Mouse (Mus musculus): Measurements from ENCODE around the gene Ticrr. TPM values are rescaled to one million over a fixed set of nuclear protein-coding genes. Genes with fewer than 3 reads are reported as not detected.

The Ticrr gene
- total RNA-seq (2014; fragmentation: Nextera tagmentation) (69.3 and 74.3 TPM in 2 replicates), total RNA-seq (2017) (16.7 and 21.3 TPM in 2 replicates), polyA plus RNA-seq (2012) (13.1 and 13.6 TPM in 2 replicates)

DNA sequence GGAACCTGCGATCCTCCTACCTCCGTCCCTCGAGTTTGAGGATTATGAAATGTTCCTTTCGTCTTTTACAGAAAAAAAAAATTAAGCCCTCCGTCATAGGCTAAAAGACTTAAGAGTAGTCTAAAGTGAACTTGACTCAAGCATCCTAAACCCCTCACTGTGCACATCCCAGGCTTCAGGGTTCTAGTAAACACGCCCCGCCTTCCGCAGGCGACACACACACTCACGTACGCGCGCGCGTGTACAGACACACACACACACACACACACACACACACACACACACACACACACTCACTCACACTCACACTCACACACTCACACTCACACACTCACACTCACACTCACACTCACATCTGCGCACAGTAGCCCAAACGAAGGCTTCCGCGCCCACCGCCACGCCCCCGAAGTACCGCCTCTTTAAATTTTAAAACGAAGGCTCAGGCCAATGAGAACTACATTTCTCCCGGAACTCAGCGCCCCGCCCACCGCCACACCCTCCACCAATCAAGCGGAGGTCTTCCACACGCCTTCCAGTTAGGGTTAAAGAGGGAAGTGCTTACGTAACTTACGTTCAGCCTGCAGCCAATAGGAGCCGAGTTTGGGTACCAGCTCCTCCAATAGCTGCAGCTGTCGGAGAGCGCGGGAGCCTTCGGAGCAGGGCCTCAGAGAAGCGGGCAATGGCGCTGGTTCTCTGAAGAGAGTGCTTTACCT is at the start of gene Ticrr:
Gene Ticrr, plus strand, starts transcription at position 619 of the 713 bp plus-strand sequence.
- H3K9me3 ChIP-seq (replicated peaks), result no peaks in the 10 kb centered on the region
- DNase-seq (ENCODE audit: low spot score) (peak; percentile 99), ATAC-seq (ENCODE audit: extremely low read depth, insufficient number of reproducible peaks, low FRiP score, poor library complexity, severe bottlenecking) (peak; percentile 100)
- H3K4me3 ChIP-seq (ENCODE audit: low read depth, low read length), result peak within 1 kb of the TSS; percentile 98
- H3K4me1 ChIP-seq (ENCODE audit: insufficient read depth, low read depth, low read length), result peaks cover 37% of the 10 kb centered on the region
- peaks cover 7% of the 10 kb centered on the region; the same call in 1 of the 2 replicates for H3K27me3 ChIP-seq (ENCODE audit: insufficient read depth, low read length)
- no peak for TF ChIP-seq TAL1 (conservative IDR thresholded peaks at IDR 0.05; ENCODE audit: low read depth, low read length)
- no peak for TF ChIP-seq POLR2AphosphoS5 (IDR thresholded peaks at IDR 0.05; ENCODE audit: insufficient replicate concordance, low read depth, low read length)
- TF ChIP-seq GATA1 (IDR thresholded peaks at IDR 0.05; ENCODE audit: borderline replicate concordance, low read length), result no peak
- no peak for TF ChIP-seq GATA2 (IDR thresholded peaks at IDR 0.05; ENCODE audit: borderline replicate concordance, low read depth, low read length)
- TF ChIP-seq CTCF (IDR thresholded peaks at IDR 0.05; ENCODE audit: low read depth, low read length), result no peak
- peaks cover 24% of the 10 kb centered on the region for H3K36me3 ChIP-seq (replicated peaks)

- TF ChIP-seq GATA2 (IDR thresholded peaks at IDR 0.05; ENCODE audit: borderline replicate concordance, low read depth, low read length) (no peak), POLR2AphosphoS5 (IDR thresholded peaks at IDR 0.05; ENCODE audit: insufficient replicate concordance, low read depth, low read length) (no peak), CTCF (IDR thresholded peaks at IDR 0.05; ENCODE audit: low read depth, low read length) (no peak), GATA1 (IDR thresholded peaks at IDR 0.05; ENCODE audit: borderline replicate concordance, low read length) (no peak), TAL1 (conservative IDR thresholded peaks at IDR 0.05; ENCODE audit: low read depth, low read length) (no peak)
- no peaks in the 10 kb centered on the region for H3K9me3 ChIP-seq (replicated peaks)
Observed at GRCm38 (mm10) chr7:79611901-79612300, 48.1 kb upstream of the Ticrr start.

GRCm38 (mm10) chr7:79612783-79613182 is 47.2 kb upstream of the Ticrr start:
- Histone ChIP-seq H3K4me3 (ENCODE audit: low read depth, low read length) (no peak overlapping the region), H3K27me3 (ENCODE audit: insufficient read depth, low read length) (peaks cover 22% of the 10 kb centered on the region), H3K9me3 (replicated peaks) (no peaks in the 10 kb centered on the region), H3K36me3 (replicated peaks) (no peaks in the 10 kb centered on the region), H3K4me1 (ENCODE audit: insufficient read depth, low read depth, low read length) (no peaks in the 10 kb centered on the region)
- peak; percentile 53 for DNase-seq (ENCODE audit: low spot score)
- no peak for ATAC-seq (ENCODE audit: extremely low read depth, insufficient number of reproducible peaks, low FRiP score, poor library complexity, severe bottlenecking)
- no peak for TF ChIP-seq POLR2AphosphoS5 (IDR thresholded peaks at IDR 0.05; ENCODE audit: insufficient replicate concordance, low read depth, low read length)
- TF ChIP-seq GATA1 (IDR thresholded peaks at IDR 0.05; ENCODE audit: borderline replicate concordance, low read length), result no peak
- TF ChIP-seq GATA2 (IDR thresholded peaks at IDR 0.05; ENCODE audit: borderline replicate concordance, low read depth, low read length), result no peak
- TF ChIP-seq CTCF (IDR thresholded peaks at IDR 0.05; ENCODE audit: low read depth, low read length), result peak; percentile 59
- no peak for TF ChIP-seq TAL1 (conservative IDR thresholded peaks at IDR 0.05; ENCODE audit: low read depth, low read length)

More at GRCm38 (mm10) chr7:79611901-79612300, 48.1 kb upstream of the Ticrr start:
- no peak for DNase-seq (ENCODE audit: low spot score)
- Histone ChIP-seq H3K4me3 (ENCODE audit: low read depth, low read length) (no peak overlapping the region), H3K4me1 (ENCODE audit: insufficient read depth, low read depth, low read length) (no peaks in the 10 kb centered on the region; the same call in 1 of the 2 replicates), H3K27me3 (ENCODE audit: insufficient read depth, low read length) (peaks cover 18% of the 10 kb centered on the region), H3K36me3 (replicated peaks) (no peaks in the 10 kb centered on the region)
- no peak for ATAC-seq (ENCODE audit: extremely low read depth, insufficient number of reproducible peaks, low FRiP score, poor library complexity, severe bottlenecking)

GRCm38 (mm10) chr7:79613314-79613713 is 46.7 kb upstream of the Ticrr start:
- no peak for ATAC-seq (ENCODE audit: extremely low read depth, insufficient number of reproducible peaks, low FRiP score, poor library complexity, severe bottlenecking)
- Histone ChIP-seq H3K36me3 (replicated peaks) (no peaks in the 10 kb centered on the region), H3K27me3 (ENCODE audit: insufficient read depth, low read length) (peaks cover 22% of the 10 kb centered on the region), H3K4me1 (ENCODE audit: insufficient read depth, low read depth, low read length) (no peaks in the 10 kb centered on the region), H3K4me3 (ENCODE audit: low read depth, low read length) (no peak overlapping the region), H3K9me3 (replicated peaks) (no peaks in the 10 kb centered on the region)
- TF ChIP-seq CTCF (IDR thresholded peaks at IDR 0.05; ENCODE audit: low read depth, low read length), result no peak
- no peak for TF ChIP-seq GATA1 (IDR thresholded peaks at IDR 0.05; ENCODE audit: borderline replicate concordance, low read length)
- no peak for TF ChIP-seq GATA2 (IDR thresholded peaks at IDR 0.05; ENCODE audit: borderline replicate concordance, low read depth, low read length)
- no peak for TF ChIP-seq POLR2AphosphoS5 (IDR thresholded peaks at IDR 0.05; ENCODE audit: insufficient replicate concordance, low read depth, low read length)
- no peak for TF ChIP-seq TAL1 (conservative IDR thresholded peaks at IDR 0.05; ENCODE audit: low read depth, low read length)
- DNase-seq (ENCODE audit: low spot score), result no peak

GRCm38 (mm10) chr7:79615008-79615407 is 45.0 kb upstream of the Ticrr start:
- no peaks in the 10 kb centered on the region for H3K9me3 ChIP-seq (replicated peaks)
- peaks cover 22% of the 10 kb centered on the region for H3K27me3 ChIP-seq (ENCODE audit: insufficient read depth, low read length)
- H3K4me3 ChIP-seq (ENCODE audit: low read depth, low read length), result no peak overlapping the region
- TF ChIP-seq POLR2AphosphoS5 (IDR thresholded peaks at IDR 0.05; ENCODE audit: insufficient replicate concordance, low read depth, low read length) (no peak), GATA2 (IDR thresholded peaks at IDR 0.05; ENCODE audit: borderline replicate concordance, low read depth, low read length) (no peak), GATA1 (IDR thresholded peaks at IDR 0.05; ENCODE audit: borderline replicate concordance, low read length) (no peak), CTCF (IDR thresholded peaks at IDR 0.05; ENCODE audit: low read depth, low read length) (no peak), TAL1 (conservative IDR thresholded peaks at IDR 0.05; ENCODE audit: low read depth, low read length) (no peak)
- H3K36me3 ChIP-seq (replicated peaks), result no peaks in the 10 kb centered on the region
- DNase-seq (ENCODE audit: low spot score), result no peak
- H3K4me1 ChIP-seq (ENCODE audit: insufficient read depth, low read depth, low read length), result no peaks in the 10 kb centered on the region
- ATAC-seq (ENCODE audit: extremely low read depth, insufficient number of reproducible peaks, low FRiP score, poor library complexity, severe bottlenecking), result no peak

GRCm38 (mm10) chr7:79615941-79616340 is 44.1 kb upstream of the Ticrr start:
- TF ChIP-seq POLR2AphosphoS5 (IDR thresholded peaks at IDR 0.05; ENCODE audit: insufficient replicate concordance, low read depth, low read length) (no peak), TAL1 (conservative IDR thresholded peaks at IDR 0.05; ENCODE audit: low read depth, low read length) (no peak), CTCF (IDR thresholded peaks at IDR 0.05; ENCODE audit: low read depth, low read length) (no peak), GATA1 (IDR thresholded peaks at IDR 0.05; ENCODE audit: borderline replicate concordance, low read length) (no peak), GATA2 (IDR thresholded peaks at IDR 0.05; ENCODE audit: borderline replicate concordance, low read depth, low read length) (no peak)
- no peak for DNase-seq (ENCODE audit: low spot score)
- no peaks in the 10 kb centered on the region for H3K9me3 ChIP-seq (replicated peaks)
- no peak for ATAC-seq (ENCODE audit: extremely low read depth, insufficient number of reproducible peaks, low FRiP score, poor library complexity, severe bottlenecking)
- no peak overlapping the region for H3K4me3 ChIP-seq (ENCODE audit: low read depth, low read length)
- H3K27me3 ChIP-seq (ENCODE audit: insufficient read depth, low read length), result peaks cover 22% of the 10 kb centered on the region
- no peaks in the 10 kb centered on the region for H3K4me1 ChIP-seq (ENCODE audit: insufficient read depth, low read depth, low read length)
- no peaks in the 10 kb centered on the region for H3K36me3 ChIP-seq (replicated peaks)

Data from G1E (cell line).